Mouse (Mus musculus) neural tube, embryonic 13.5 days (tissue): Measurements from ENCODE around the gene Teddm1a. TPM values are rescaled to one million over a fixed set of nuclear protein-coding genes. Genes with fewer than 3 reads are reported as not detected.

ENCODE experiments used
- ATAC-seq: fragments of 200-750 bp; cut with Nextera tagmentation; 2 replicates; pipeline ENCODE4 v1.8.0; 2017; ENCODE audit warnings: low read depth, mild to moderate bottlenecking, moderate TSS enrichment, moderate library complexity
- H3K27ac ChIP-seq: fragments of 300-500 bp; sonication (generic); replicated peaks from 2 replicates; pipeline ENCODE4 v1.5.1; 2015; ENCODE audit warnings: moderate library complexity, mild to moderate bottlenecking, inconsistent platforms
- H3K27me3 ChIP-seq: fragments of 300-500 bp; sonication (generic); 2 replicates; pipeline ENCODE4 v1.6.1; 2015; ENCODE audit warnings: mild to moderate bottlenecking, inconsistent platforms
- H3K36me3 ChIP-seq: fragments of 300-500 bp; sonication (generic); 2 replicates; pipeline ENCODE4 v1.6.1; 2015; ENCODE audit warnings: mild to moderate bottlenecking, inconsistent platforms
- H3K4me1 ChIP-seq: fragments of 300-500 bp; sonication (generic); replicated peaks from 2 replicates; pipeline ENCODE4 v1.6.1; 2015; ENCODE audit warnings: inconsistent platforms
- H3K4me2 ChIP-seq: fragments of 300-500 bp; sonication (generic); 2 replicates; pipeline ENCODE4 v1.6.1; 2015; ENCODE audit warnings: inconsistent platforms, mild to moderate bottlenecking, moderate library complexity
- H3K4me3 ChIP-seq: fragments of 300-500 bp; sonication (generic); 2 replicates; pipeline ENCODE4 v1.5.1; 2015; ENCODE audit warnings: mild to moderate bottlenecking, inconsistent platforms
- H3K9ac ChIP-seq: fragments of 300-500 bp; sonication (generic); 2 replicates; pipeline ENCODE4 v1.6.1; 2015; ENCODE audit warnings: moderate library complexity, mild to moderate bottlenecking, inconsistent platforms
- H3K9me3 ChIP-seq: fragments of 300-500 bp; sonication (generic); 2 replicates; pipeline ENCODE4 v1.6.1; 2016; ENCODE audit warnings: inconsistent platforms
- WGBS: fragments of 180-500 bp; shearing (Covaris S2); methylation state at CpG from one replicate; pipeline ENCODE4 v1.1.7; 2015; 5-methylcytosine and 5-hydroxymethylcytosine counted together
- microRNA-seq: library from miRNA; unstranded; fragments of <30 nt; microRNA quantifications from one replicate; pipeline ENCODE4, GENCODE M21; 2016
- polyA plus RNA-seq: library from polyadenylated mRNA; unstranded; fragments of >200 nt; fragmentation: Nextera tagmentation; extraction: Ambion mirVana; gene quantifications from 2 replicates; pipeline ENCODE4 v1.2.1, GENCODE M21; 2015

The Teddm1a gene
- polyA plus RNA-seq, 1 experiment from 2014 or later = not detected

GRCm38 (mm10) chr1:153935844-153936380 lies 44.4 kb downstream of the Teddm1a start:
- 79% methylated on average over 12 of the region's 12 CpGs for WGBS
- Histone ChIP-seq H3K9me3 (no peaks in the 10 kb centered on the region), H3K9ac (no peak overlapping the region), H3K27ac (no peak overlapping the region), H3K4me3 (no peak overlapping the region), H3K4me1 (no peaks in the 10 kb centered on the region), H3K4me2 (no peak overlapping the region), H3K27me3 (no peaks in the 10 kb centered on the region), H3K36me3 (no peaks in the 10 kb centered on the region)
- ATAC-seq = no peak

- no peak overlapping the region for H3K4me3 ChIP-seq
- 100% methylated on average over 2 of the region's 2 CpGs for WGBS
- no peaks in the 10 kb centered on the region for H3K4me1 ChIP-seq
- no peak overlapping the region for H3K9ac ChIP-seq
- H3K27ac ChIP-seq = no peak overlapping the region
- no peak for ATAC-seq
- no peaks in the 10 kb centered on the region for H3K36me3 ChIP-seq
- H3K4me2 ChIP-seq = no peak overlapping the region
- H3K27me3 ChIP-seq = no peaks in the 10 kb centered on the region
- no peaks in the 10 kb centered on the region for H3K9me3 ChIP-seq
These were observed 45.5 kb downstream of the Teddm1a start for GRCm38 (mm10) chr1:153937025-153937424.

- H3K9ac ChIP-seq = no peak overlapping the region
- no peaks in the 10 kb centered on the region for H3K9me3 ChIP-seq
- no peak overlapping the region for H3K27ac ChIP-seq
- H3K4me3 ChIP-seq = no peak overlapping the region
- H3K4me2 ChIP-seq = no peak overlapping the region
- no peak for ATAC-seq
- WGBS = 88% methylated on average over 2 of the region's 2 CpGs
- no peaks in the 10 kb centered on the region for H3K27me3 ChIP-seq
- no peaks in the 10 kb centered on the region for H3K4me1 ChIP-seq
- H3K36me3 ChIP-seq = no peaks in the 10 kb centered on the region
These were observed 49.4 kb downstream of the Teddm1a start for GRCm38 (mm10) chr1:153940986-153941385.

Small RNA genes lying within 50 kb of the gene (microRNA-seq; reads per million reads assigned to microRNA genes)
- gene Mir8114 = 11.6 reads per million, percentile 28 among the genes with 10 or more reads in this experiment

Other genes starting within 250 kb of the Teddm1a start
- 16.9 and 17.2 TPM in 2 replicates for gene Rgs8, start 238.7 kb upstream of the Teddm1a start, polyA plus RNA-seq
- gene Rgs16, start 151.4 kb upstream of the Teddm1a start, polyA plus RNA-seq = 22.9 and 28.1 TPM in 2 replicates
- gene Rnasel, start 142.3 kb upstream of the Teddm1a start, polyA plus RNA-seq = 38.8 and 43.6 TPM in 2 replicates
- gene Rgsl1, start 47.6 kb upstream of the Teddm1a start, polyA plus RNA-seq = 0.08 and 0.29 TPM in 2 replicates
- 0.29 and 0.39 TPM in 2 replicates for gene Teddm1b, start 17.4 kb upstream of the Teddm1a start, polyA plus RNA-seq
- gene Glul, start 8.2 kb downstream of the Teddm1a start, polyA plus RNA-seq = 150 and 177 TPM in 2 replicates
- 1.1 and 1.4 TPM in 2 replicates for gene Teddm2, start 8.5 kb downstream of the Teddm1a start, polyA plus RNA-seq